Mouse (Mus musculus): ENCODE measurements around the gene Cyb5r1.

Gene Cyb5r1

GRCm38 (mm10) chr1:134405509-134406413 lies at the start of gene Cyb5r1:
Gene Cyb5r1, plus strand, starts transcription at chr1:134405559.
- in situ Hi-C loops (cut with MboI), result no loop called here

- in situ Hi-C loops (cut with MboI), result no loop called here
Measured at GRCm38 (mm10) chr1:134357461-134357860, 47.9 kb upstream of the Cyb5r1 start.

- in situ Hi-C loops (cut with MboI), result no loop called here
Measured at GRCm38 (mm10) chr1:134360656-134361055, 44.7 kb upstream of the Cyb5r1 start.

GRCm38 (mm10) chr1:134361195-134361856 lies 44.0 kb upstream of the Cyb5r1 start:
- in situ Hi-C loops (cut with MboI), result no loop called here

- in situ Hi-C loops (cut with MboI), result no loop called here
Measured at GRCm38 (mm10) chr1:134361857-134362212, 43.5 kb upstream of the Cyb5r1 start, which contains the start of gene Tmem183a. Gene Tmem183a, minus strand, starts transcription at chr1:134361979.

- in situ Hi-C loops (cut with MboI), result no loop called here
Measured at GRCm38 (mm10) chr1:134363194-134363593, 42.2 kb upstream of the Cyb5r1 start.

- in situ Hi-C loops (cut with MboI), result no loop called here
Measured at GRCm38 (mm10) chr1:134365491-134365890, 39.9 kb upstream of the Cyb5r1 start.

- in situ Hi-C loops (cut with MboI), result no loop called here
Measured at GRCm38 (mm10) chr1:134368777-134369337, 36.5 kb upstream of the Cyb5r1 start.

- in situ Hi-C loops (cut with MboI), result no loop called here
Measured at GRCm38 (mm10) chr1:134374124-134374523, 31.2 kb upstream of the Cyb5r1 start.

GRCm38 (mm10) chr1:134381051-134381450 lies 24.3 kb upstream of the Cyb5r1 start:
- in situ Hi-C loops (cut with MboI), result no loop called here

- in situ Hi-C loops (cut with MboI), result no loop called here
Measured at GRCm38 (mm10) chr1:134381795-134382625, 23.3 kb upstream of the Cyb5r1 start.

GRCm38 (mm10) chr1:134384581-134384980 lies 20.8 kb upstream of the Cyb5r1 start:
- in situ Hi-C loops (cut with MboI), result no loop called here

GRCm38 (mm10) chr1:134385176-134385575 lies 20.2 kb upstream of the Cyb5r1 start:
- in situ Hi-C loops (cut with MboI), result no loop called here

GRCm38 (mm10) chr1:134385666-134386065 lies 19.7 kb upstream of the Cyb5r1 start, which contains the start of gene 4933406M09Rik:
Gene 4933406M09Rik, plus strand, starts transcription at chr1:134385940.
- in situ Hi-C loops (cut with MboI), result no loop called here

GRCm38 (mm10) chr1:134393827-134394226 lies 11.5 kb upstream of the Cyb5r1 start:
- in situ Hi-C loops (cut with MboI), result no loop called here

GRCm38 (mm10) chr1:134398210-134398609 lies 7.1 kb upstream of the Cyb5r1 start:
- in situ Hi-C loops (cut with MboI), result no loop called here

- in situ Hi-C loops (cut with MboI), result no loop called here
Measured at GRCm38 (mm10) chr1:134399735-134400134, 5.6 kb upstream of the Cyb5r1 start.

- in situ Hi-C loops (cut with MboI), result no loop called here
Measured at GRCm38 (mm10) chr1:134406414-134406771, 1.0 kb downstream of the Cyb5r1 start.

GRCm38 (mm10) chr1:134408080-134408479 lies 2.7 kb downstream of the Cyb5r1 start:
- in situ Hi-C loops (cut with MboI), result no loop called here

GRCm38 (mm10) chr1:134411706-134412629 lies 6.6 kb downstream of the Cyb5r1 start:
- in situ Hi-C loops (cut with MboI), result no loop called here

GRCm38 (mm10) chr1:134414038-134414437 lies 8.7 kb downstream of the Cyb5r1 start:
- in situ Hi-C loops (cut with MboI), result no loop called here

All from mature B cell (primary cell).